Mouse (Mus musculus) right cerebral cortex, adult 18-20 months (tissue): ENCODE results near the gene Wdpcp.

ENCODE experiments used
- DNase-seq: peaks from one replicate; pipeline ENCODE4 v3.0.0; 2022; ENCODE audit warnings: mixed read lengths

Gene Wdpcp

DNA sequence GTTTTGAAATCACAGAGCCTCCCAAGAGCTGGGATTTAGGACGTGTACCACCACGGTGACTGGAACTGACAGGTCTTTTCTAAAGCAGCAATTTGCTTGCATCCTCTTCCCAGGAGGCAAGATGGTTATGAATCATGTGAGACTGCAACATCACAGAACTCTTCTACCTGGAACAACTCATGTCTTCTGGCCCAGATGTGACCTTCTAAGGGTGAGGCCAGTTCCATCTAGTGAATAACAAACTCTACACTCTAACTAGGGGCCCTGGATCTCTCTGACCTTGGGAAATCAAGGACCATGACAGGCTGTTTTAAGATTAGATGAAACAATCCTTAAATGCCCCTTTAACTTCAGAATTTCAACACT, 1.9 kb upstream of the Wdpcp start:
- DNase-seq, result no peak

GRCm38 (mm10) chr11:21570973-21571372, 1.1 kb upstream of the Wdpcp start:
- peak; percentile 65 for DNase-seq

DNA sequence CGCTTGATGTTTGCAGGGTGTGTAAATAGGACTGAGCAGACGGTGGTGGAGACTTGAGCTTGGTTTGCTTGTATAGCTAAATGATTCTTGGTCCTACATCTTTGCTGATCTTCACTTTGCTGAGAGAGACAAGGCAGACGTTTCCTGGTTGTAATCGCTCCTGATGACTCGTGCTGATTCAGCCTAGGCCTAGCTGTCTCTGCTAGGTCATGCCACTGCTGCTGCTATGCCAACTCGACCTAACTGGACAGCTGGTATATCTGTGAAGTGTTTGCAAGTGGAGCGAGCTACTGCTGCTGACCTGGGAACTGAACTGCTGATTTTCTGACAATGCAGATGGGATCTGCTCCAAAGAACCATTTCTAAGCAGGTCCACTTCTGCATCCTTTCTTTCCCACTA, 9.4 kb downstream of the Wdpcp start:
- DNase-seq, result no peak

DNA sequence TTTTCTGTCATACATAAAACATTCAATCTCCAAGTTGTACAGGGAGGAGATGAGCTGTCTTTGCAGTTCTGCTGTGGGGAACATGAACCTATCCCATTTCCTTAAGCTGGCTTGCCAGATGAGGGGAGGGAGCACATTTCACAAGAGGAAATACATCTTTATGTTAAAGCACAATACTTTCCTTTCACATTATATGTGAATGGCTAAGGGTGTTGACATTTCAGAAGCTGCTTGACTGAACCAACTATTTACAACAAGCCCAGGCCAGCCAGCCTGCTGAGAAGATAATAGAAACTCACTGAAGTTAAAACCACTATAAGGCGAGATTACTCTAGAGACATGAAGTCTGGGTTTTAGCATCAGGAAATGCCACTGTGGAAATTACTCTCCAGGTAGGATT, 11.3 kb downstream of the Wdpcp start:
- DNase-seq, result no peak

DNA sequence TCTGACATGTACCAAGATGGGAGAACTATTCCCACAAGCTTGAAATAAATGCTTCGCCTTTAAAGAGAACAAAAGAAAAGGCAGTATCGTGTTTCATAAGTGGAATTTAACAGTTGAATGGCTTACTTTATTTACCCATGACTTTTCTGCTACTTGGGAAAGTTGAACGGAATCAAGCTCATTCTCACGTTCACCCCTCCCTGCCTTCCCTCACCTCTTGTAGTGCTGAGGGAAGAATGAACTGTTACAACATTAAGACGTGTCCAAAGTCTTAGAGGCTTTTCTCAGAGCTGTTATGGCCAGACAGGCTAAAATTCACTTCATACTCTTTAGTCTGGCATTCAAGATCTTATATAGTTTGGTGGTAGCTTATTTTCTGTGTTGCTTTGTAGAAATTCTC, 30.5 kb downstream of the Wdpcp start:
- no peak for DNase-seq

DNA sequence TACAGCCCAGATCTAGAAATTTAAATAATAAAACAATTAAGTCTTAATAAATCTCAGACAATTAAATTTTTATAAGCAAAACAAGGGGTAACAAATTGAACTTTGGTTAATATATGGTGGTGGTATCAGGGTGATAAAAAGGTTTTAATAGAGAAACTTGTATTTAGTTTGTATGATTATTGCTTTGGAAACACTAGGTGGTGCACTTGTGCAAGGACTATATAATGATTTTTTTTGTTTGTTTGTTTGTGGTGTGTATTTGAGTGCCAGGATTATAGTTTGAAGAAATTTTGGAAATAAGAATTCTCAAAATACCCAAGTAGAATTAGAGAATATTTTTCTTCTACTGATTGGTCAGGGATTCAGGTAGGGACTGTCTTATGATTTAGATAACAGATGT, 43.9 kb downstream of the Wdpcp start:
- DNase-seq, result no peak

- no peak for DNase-seq
Measured at GRCm38 (mm10) chr11:21634171-21634907, 62.3 kb downstream of the Wdpcp start.

- no peak for DNase-seq
Measured at GRCm38 (mm10) chr11:21638341-21638740, 66.3 kb downstream of the Wdpcp start.

DNA sequence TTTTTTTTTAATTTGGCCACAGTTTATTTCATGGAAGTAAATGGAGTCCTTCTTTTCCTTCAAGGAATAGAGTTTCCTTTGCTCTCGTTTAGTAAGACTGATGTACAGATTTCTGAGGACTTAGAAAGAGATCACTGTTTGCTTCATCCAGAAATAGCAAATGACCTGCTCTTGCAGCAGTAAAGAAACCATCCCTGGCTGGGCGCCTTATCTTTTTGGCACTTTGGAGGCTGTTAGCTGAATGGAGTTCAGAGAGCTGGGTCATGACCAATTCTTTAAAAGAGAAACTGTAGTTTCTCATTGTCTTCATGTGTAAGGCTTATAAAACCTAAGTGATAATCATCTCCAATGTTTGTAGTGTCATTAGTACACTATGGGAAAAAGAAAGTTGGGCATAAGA, 67.5 kb downstream of the Wdpcp start:
- no peak for DNase-seq

DNA sequence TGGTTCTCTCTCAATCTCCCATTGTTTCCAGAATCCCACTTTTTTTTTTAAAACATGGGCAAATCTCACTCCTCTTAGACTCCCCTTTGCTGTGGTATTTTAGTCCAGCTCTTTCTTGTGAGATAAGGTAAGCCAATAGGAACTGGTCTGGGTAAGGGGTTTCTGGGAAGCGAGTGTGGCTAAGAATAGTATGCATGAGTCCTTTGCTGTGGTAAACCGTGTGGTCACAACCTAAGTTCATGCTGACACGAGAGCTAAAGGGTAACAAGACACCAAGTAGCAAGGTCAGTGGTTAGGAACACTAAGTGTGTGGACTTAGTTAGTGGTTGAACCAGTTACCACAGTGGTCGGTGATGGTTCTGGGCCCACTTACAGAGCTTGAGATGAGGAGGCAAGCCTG, 72.2 kb downstream of the Wdpcp start:
- no peak for DNase-seq

DNA sequence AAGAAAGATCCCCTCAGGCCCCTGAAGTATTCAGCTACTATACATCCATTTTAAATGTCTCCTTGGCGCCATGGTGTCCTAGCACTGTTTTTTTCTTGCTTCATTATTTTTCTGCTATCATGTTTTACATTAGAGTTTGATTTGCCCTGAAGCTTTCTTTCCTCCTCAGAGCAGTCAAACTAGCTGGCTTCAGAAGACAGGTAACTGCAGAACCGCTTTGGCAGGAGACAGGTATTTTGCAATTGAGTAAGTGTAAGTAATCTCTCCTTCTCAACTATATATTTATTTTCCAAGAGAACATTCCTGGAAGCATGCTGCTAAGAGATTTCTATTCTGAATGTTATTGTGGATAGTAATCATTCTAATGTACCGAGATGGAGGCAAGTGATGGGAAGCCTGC, 74.1 kb downstream of the Wdpcp start:
- DNase-seq, result no peak

GRCm38 (mm10) chr11:21658985-21659384, 87.0 kb downstream of the Wdpcp start:
- peak; percentile 9 for DNase-seq

DNA sequence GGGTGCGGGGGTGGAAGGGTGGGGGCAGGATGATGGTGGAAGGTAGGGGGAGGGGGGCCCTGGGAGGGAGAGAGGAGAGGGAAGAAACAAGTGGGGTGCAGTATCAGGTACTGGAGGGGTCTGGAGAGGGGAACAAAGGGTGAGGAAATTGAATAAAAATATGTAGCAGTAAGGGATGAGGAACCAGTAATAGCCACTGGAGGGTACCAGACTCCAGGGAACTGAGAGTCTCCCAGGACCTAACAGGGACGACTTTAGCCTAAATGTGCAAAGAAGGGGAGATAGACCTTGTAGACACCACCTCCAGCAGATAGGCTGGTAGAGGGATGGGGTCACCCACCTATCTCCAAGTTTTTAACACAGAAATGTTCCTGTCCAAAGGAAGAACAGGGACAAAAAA, 105.0 kb downstream of the Wdpcp start:
- no peak for DNase-seq

DNA sequence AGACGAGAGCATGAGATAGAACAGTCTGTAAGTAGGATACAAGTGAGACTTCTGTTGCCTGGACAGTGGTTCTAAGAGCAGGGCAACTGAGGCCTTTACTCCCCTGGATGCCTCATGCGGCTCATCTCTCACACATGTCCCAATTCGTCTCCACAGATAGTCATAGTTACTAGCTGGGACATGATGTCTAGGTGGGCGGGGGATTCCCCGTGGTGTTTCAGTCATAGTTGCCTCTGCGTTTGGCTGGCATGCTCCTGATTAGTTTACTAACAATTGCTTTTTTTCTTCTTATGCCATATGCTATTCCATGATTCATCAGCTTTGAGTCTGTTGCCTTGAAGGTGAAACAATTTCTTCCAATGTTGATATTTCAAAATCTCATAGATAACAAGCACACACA, 116.4 kb downstream of the Wdpcp start:
- DNase-seq, result peak; percentile 54

- DNase-seq, result no peak
Measured at GRCm38 (mm10) chr11:21690730-21691129, 118.7 kb downstream of the Wdpcp start.

DNA sequence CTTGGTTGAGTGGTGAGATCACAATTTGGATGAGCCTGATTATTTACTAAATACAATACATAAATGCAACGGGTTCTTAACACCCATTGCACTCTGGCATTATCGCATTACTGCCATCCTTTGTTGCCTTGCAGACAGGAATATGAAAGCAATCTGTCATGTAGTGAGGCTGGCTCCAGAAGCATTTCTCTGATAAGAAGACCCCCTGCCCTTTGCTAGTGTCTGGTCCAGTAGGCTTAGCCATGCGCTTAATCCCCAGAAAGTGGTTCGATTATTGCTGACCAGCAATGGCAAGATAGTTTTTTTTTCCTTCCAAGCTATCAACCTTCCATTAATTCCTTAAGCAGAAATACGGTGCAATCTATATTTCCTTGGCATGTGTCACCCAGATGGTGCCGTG, 122.1 kb downstream of the Wdpcp start:
- DNase-seq, result no peak

DNA sequence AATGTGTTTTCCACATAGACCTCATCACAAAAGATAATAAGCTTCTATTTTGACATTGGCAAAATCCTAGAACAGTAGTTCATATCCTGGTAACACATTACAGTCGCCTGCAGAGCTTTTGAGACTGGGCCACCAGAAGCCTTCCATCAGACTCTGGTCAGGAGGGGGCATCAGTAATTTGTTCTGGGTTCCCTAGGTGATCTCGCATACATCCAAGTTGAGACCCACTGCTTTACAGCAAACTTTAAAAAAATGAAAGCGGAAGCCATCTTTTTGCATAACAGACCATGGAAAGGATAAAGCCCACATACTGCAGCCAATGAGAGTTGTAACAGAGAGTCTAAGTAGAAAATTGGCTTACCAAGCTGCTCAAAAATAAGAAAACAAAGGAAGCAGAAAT, 125.6 kb downstream of the Wdpcp start:
- no peak for DNase-seq

GRCm38 (mm10) chr11:21713508-21713907, 141.5 kb downstream of the Wdpcp start:
- no peak for DNase-seq

GRCm38 (mm10) chr11:21714065-21714464, 142.0 kb downstream of the Wdpcp start:
- no peak for DNase-seq

- no peak for DNase-seq
Measured at GRCm38 (mm10) chr11:21726329-21726728, 154.3 kb downstream of the Wdpcp start.

DNA sequence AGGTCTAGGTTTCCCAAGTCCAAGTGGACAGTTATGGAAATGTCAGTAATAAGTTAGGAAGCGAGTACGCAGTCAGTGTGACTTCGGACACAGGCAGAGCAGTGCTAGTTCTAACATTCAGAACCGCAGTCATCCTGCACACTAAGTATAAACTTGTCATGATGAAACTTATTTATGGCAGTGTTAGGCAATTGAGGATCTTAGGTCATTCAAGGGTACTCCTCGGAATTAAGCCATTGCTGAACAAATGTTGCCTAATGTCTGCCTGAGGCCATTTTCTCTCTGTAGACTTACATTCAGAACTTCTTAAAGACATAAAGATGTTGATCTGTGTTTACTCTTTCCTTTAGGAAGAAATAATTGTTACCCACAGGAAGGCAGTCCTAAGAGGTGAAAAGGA, 157.0 kb downstream of the Wdpcp start:
- no peak for DNase-seq

DNA sequence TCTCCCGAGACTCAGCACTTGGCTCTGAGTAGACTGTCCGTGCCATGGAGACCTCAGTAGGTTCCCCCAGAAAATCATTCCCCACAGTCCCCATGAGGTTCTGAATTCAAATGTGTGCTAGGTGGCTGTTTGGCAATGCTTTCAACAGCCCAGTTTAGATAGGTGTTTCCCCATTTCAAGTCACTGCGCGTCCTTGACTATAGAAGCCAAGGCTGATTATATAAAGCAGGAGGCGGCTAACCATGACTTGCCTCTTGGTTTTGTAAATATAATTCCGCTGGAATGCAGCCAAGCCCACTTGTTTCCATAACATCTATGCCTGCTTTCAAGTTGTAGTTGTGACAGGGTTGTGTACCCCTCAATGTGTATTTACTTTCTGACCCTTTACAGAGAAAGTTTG, 157.9 kb downstream of the Wdpcp start:
- no peak for DNase-seq

DNA sequence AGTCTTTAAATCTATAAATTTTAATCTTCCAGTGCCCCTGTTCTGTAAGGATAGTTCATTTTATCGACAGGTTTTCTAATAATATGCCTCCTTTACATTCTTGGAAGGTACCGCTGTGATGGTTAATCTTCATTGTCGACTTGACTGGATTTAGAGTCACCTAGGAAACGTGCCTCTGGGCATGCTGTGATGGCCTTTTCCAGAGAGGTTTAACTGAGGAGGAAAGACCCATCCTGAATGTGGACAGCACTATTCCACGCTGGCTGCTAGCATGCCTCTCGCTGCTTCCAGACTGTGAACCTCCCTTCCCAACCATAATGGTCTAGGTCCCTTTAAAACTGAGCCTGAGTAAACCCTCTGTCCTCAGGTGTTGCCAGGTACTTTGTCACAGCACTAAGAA, 163.2 kb downstream of the Wdpcp start:
- DNase-seq, result no peak

GRCm38 (mm10) chr11:21749487-21749886, 177.5 kb downstream of the Wdpcp start:
- DNase-seq, result no peak

GRCm38 (mm10) chr11:21763201-21763600, 191.2 kb downstream of the Wdpcp start:
- peak; percentile 24 for DNase-seq

DNA sequence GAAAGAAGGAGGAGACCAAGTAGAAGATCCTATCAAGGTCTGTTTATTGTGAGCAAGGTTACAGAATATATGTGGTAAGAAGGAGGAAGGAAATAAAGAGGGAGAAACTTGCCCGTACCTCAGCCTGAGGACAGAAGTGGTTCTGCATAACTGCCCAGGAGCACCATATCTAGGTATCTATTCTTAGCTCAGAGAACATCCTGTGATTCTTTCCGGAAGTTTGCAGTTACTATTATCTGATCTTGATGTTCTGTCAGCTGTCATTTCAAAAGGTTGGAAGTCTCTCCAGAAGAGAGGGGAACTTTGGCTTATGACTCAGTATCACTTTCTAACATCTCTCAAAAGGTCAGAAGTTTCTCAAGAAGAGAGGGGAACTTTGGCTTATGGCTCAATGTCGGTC, 216.8 kb downstream of the Wdpcp start:
- no peak for DNase-seq
